Mouse (Mus musculus) thymus, adult 18-20 months (tissue): ENCODE results near the gene Smyd3.

Experiments used
- DNase-seq, 2 experiments: peaks; one replicate each; pipeline ENCODE4 v3.0.0; 2022; ENCODE audit warnings: mixed read lengths in 2 of 2

Gene Smyd3

GRCm38 (mm10) chr1:179055760-179056159 lies 462.1 kb downstream of the Smyd3 start:
- DNase-seq: no peak

DNA sequence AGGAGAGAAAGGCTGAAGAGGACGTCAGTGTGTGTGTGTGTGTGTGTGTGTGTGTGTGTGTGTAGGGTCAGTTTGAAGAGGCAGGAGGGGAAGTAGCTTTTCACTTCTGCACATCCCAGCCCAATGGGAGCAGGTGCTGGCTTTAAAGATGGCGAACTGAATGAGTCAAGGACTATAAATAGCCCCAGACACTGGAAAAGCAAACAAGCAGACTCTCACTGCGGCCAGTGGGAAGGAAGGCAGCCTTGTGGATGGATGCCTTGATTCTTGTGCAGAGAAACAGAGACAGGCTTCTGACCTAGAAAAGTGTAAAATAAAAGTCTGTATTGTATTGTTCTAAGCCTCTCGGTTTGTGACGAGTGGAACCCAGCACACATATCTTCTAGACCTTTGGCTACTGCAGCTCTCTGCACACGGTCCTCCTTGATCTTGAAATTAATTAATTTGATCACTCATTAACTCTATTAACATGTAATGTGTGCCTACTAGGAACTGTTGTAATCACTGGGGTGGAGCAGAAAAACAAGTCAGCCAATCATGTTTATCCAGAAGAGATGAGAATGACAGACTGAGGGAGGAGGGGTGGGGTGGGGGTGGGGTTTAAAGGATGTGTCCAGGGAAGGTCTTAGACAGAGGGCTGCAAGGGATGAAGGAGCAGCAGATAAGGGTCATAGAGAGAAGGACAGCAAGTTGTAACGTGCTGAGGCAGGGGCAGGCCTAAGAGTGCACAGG lies 463.3 kb downstream of the Smyd3 start:
- no peak for DNase-seq

DNA sequence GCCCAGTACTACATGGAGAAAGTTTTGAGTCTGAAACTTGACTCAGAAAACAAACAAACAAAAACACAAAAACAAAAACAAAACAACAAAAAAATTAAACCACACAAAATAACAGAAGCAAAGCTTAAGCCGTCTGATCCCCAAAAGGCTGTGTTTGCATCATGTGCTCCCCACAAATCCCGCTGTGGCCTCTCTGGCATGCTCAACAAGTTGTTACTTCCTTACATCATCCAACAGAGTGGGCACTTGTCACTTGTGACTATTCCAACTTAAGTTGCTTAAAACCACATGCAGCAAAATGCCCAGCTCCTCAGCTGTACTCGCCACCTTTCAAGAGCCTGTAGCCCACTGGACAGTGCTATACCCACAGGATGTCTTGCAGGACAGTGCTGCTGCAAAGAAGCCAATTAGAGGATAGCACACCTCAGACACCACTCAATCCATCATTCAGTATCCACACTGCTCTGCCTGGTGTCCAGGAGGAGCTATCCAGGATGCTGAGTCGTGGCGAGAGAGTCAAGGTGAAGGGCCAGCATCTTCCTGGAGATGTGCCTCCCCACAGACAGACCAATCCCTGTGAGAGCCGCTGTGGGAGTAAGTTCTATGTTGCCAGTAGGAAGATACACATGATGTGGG lies 465.2 kb downstream of the Smyd3 start:
- no peak for DNase-seq

DNA sequence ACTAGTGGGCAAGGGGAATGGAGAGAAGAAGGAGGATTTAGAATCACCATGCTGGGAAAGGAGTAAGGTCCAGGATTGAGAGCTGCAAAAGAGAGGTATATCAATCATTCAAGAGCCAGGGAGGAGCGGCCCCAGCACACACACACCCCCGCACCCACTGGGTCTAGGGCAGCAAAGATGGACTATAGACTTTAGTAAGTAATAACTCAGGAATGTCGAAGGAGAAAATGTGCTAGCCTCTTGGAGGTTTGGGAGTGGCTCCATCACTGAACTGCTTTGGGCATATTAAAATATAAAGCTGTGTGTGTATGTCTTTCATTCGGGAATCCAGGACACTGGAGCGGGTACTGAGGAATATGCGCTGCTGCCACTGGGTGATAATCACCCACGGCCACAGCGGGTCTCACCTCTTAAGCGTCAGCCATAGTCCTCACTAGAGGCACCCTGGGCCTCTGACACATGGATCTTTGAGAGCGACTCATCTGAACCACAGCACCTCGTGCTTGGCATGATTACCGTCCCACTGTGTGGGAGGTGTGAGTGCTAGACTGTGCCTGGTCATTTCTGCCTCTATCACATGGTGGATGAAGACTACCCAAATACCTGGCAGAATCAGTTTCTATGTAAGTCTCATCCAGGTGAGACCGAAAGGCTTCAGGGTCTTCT lies 469.8 kb downstream of the Smyd3 start:
- no peak for DNase-seq

DNA sequence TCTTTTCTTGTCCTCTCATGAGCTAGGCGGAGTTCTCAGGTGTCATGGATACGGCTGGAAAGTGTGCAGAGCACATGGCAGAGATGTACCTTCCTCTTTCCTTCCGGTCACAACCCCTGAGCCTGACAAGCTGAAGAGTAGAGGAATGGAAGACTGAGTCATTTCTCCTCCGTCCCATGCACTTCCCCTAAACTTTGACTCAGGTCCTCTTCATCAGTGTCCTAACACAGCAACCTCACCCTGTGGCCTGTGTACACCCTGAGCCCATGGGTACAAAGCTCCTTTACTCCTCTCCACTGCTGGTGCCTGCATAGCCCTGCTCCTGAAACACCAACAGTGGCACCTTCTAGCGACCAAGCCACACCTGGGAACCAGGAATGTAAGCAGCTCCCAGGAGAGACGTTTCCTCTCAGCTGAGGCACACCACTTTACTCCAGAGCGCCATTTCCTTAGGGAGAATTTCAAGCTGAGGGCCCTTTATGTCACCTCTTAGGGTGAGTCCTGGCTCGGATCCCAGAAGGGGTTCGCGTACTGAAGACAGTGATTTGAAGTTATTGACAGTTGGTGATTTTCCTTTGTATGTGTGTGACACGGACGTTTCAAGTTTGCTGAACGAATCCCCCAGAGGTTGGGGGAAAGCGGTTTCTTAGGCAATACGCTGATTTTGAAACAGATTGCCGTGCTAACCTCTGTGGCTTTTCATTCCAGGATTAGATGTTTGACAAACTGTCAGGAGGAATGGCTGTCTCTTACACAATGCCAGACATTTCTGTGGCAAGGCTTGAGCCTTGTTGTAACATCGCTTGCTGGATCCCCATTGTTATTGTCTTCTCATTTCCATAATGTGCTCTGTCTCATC lies 471.8 kb downstream of the Smyd3 start:
- DNase-seq: no peak

DNA sequence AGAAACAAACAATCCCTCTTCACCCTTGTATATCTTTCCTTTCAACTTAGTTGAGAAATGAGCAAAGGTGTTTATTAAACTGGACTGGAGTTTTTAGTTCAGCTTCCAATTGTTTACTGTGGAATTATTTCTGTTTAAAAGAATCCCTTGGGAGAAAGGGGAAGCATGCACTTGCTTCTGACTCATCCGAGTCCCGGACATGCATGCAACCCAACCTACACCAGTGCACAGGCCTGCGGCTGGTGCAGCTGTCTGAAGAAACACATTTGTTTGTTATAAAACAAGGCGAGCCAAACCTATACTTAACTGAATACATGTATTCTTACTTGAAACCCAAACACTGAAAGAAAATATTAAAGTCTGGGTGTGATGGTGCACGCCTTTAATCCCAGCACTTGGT lies 473.7 kb downstream of the Smyd3 start:
- no peak for DNase-seq

- no peak for DNase-seq
These were observed 474.2 kb downstream of the Smyd3 start for GRCm38 (mm10) chr1:179043644-179044043.

- DNase-seq: no peak
These were observed 475.9 kb downstream of the Smyd3 start for GRCm38 (mm10) chr1:179041905-179042337.

GRCm38 (mm10) chr1:179041231-179041904 lies 476.5 kb downstream of the Smyd3 start:
- no peak for DNase-seq

DNA sequence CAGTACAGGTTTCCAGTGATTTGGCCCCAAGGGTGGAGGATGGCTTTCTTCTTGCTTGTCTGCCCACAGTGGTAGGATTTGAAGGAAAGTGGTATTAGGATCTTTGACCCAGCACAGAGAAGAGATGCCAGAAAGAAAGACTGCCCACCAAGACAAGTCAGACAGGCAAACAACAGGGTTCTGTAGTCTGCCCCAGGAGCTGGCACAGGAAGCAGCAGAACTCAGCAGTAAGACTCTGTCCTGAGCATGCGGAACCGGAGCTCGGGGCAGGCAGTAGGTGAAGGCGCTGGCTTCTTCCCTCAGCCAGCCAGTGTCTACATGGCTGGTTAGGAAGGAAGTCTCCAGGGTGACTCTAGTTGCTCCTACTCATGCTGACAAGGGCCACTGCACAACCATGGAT lies 479.0 kb downstream of the Smyd3 start:
- no peak for DNase-seq

DNA sequence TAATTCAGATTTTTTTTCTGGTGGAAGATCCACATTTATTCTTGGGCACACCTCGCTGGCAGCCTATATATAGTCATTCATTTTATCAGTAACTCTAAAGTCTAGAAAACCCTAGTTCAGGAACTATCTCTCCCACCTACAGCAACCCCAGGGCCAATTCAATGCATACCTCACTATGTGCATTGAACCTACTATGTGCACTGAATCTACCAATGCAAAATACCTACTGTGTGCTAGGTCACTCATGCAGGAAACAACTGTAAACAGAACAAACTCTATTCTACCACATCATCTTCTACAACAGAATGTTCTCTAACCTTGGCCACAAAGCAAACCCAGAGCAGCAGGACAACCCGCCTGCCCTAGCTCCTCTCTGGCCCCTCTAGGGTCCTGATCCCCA lies 484.9 kb downstream of the Smyd3 start:
- DNase-seq: no peak

DNA sequence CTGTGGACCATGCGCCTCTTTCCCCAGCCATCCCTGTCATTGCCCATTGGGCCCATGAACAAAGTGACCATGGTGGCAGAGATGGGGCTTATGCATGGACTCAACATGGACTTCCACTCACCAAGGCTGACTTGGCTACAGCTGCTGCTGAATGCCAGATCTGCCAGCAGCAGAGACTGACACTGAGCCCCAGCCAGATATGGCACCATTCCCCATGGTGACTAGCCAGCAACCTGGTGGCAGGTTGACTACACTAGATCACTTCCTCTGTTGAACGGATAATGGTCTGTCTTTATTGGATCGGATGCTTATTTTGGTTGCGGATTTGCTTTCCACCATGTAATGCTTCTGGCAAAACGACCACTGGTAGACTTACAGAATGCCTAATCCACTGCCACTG lies 486.3 kb downstream of the Smyd3 start:
- no peak for DNase-seq

- no peak for DNase-seq
These were observed 491.2 kb downstream of the Smyd3 start for GRCm38 (mm10) chr1:179026614-179027013.

DNA sequence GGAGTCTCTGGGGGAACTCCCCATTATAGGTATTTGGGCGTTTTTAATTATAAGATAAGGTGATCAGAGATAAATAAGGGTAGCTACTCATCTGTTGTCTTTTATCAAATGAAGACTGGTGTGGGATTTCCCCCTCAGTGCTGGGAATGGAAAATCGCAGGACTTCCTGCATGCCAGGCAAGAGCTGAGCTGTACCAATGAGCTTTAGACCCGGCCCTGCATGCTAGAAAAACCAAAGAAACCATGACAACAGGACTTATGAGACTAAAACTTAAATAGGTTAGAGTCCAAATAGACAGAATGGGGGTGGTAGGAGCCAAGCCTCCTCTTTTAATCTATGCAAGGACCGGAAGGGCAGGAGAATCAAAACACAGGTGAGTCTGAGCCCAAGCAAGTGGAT lies 492.7 kb downstream of the Smyd3 start:
- no peak for DNase-seq

GRCm38 (mm10) chr1:179023486-179023885 lies 494.4 kb downstream of the Smyd3 start:
- DNase-seq: no peak

DNA sequence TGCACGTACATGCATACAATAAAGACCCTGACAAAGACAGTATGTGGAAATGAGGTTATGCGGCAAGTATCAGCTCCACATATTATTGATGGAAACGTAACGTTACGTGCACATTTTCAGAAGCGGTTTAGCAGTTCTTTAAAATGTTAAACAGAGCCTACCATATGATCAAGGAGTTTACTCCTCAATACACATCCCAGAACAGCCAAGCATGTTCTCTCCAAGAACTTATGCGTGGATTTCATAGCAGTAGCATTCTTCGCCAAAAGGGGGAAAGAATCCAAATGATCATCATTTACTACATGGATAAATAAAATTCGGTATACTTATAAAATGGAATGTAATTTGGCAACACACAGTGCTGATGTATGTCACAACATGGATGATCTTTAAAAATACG lies 500.4 kb downstream of the Smyd3 start:
- DNase-seq: no peak

- no peak for DNase-seq
These were observed 504.8 kb downstream of the Smyd3 start for GRCm38 (mm10) chr1:179013021-179013420.

- no peak for DNase-seq
These were observed 505.6 kb downstream of the Smyd3 start for GRCm38 (mm10) chr1:179012273-179012672.

- no peak for DNase-seq
These were observed 507.1 kb downstream of the Smyd3 start for GRCm38 (mm10) chr1:179010756-179011155.

DNA sequence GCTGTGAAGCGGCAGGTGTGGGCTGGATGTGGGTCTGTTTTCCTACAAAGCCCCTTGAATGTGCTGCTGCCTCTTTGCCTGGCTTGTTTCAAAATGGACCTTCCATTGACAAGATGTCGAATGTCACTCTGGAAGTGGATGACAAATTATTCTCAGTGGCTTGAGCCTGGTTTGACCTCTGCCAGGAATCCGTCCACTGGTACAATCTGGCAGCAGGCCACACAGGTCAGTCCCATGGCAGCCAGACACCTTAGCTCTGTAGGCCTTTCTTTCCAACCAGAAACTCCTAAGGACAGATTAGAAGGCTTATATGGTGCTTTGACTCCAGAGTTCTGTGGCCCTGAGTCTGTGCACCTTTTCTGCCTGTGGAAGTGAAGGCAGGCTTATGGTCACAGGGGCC lies 507.9 kb downstream of the Smyd3 start:
- no peak for DNase-seq

DNA sequence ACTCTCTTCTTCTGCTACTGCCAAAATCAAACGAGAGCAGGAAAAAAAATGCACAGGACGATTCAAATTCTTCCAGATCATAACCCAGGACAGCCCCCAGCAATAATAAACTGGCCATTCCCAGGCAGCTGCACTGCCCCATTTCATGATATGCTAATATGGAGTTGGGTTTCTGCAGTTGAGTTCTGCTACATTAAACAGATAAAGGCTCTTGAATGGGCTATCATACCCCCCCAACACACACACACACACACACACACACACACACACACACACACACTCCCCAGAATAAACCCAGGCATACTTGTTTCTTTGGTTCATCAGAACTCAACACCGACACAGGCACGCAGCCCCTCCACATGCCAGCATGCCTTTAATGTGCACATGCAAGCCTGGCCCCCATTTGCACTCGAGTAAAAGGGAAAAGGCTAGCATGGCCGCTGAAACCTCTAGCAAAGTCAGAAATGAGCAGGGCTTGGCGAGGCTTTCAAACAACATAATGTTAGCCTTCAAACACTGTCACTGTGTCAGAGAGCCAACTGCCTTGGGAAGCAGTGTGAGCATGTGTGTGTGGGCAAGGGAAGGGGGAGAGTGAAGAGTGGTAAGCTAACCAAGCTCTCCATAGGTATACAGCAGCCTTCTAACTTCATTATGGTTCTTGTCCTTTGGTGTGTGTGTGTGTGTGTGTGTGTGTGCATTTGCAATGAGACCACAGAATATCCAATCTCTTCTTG lies 513.5 kb downstream of the Smyd3 start:
- DNase-seq: no peak
